8 mouse cellular contexts compared by ENCODE assay signal in genomic region chr4:135850411-135851095, GRCm38 (mm10). TPM values are rescaled to one million over a fixed set of nuclear protein-coding genes. Genes with fewer than 3 reads are reported as not detected.
DNase-seq lines count a peak whose midpoint lies in the region; ATAC-seq lines count a peak whose summit lies in the region.

No protein-coding gene starts in this region.

- no peak for ATAC-seq in kidney, embryonic 15.5 days (replicated peaks; ENCODE audit: low FRiP score)
- peak; percentile 30; the same call in 1 of the 2 replicates for ATAC-seq in embryonic facial prominence, embryonic 14.5 days (ENCODE audit: low read depth)
- ATAC-seq in inflammation-experienced regulatory T-cells, adult 6 months, result peak; percentile 34
- no peak for ATAC-seq in midbrain, embryonic 11.5 days (ENCODE audit: low FRiP score)

- H3K4me3 ChIP-seq in kidney, embryonic 15.5 days (replicated peaks), result no peak overlapping the region
- H3K4me3 ChIP-seq in embryonic facial prominence, embryonic 14.5 days (ENCODE audit: low read depth, low read length), result no peak overlapping the region
- no peak overlapping the region for H3K4me3 ChIP-seq in midbrain, embryonic 11.5 days (ENCODE audit: low read depth, low read length)

- H3K36me3 ChIP-seq in kidney, embryonic 15.5 days, result no peaks in the 10 kb centered on the region
- H3K36me3 ChIP-seq in embryonic facial prominence, embryonic 14.5 days (ENCODE audit: control insufficient read depth, insufficient read depth, low read length), result no peaks in the 10 kb centered on the region
- H3K36me3 ChIP-seq in midbrain, embryonic 11.5 days (ENCODE audit: control insufficient read depth, insufficient read depth, low read length), result no peaks in the 10 kb centered on the region

- peaks cover 18% of the 10 kb centered on the region for H3K4me1 ChIP-seq in kidney, embryonic 15.5 days
- peaks cover 10% of the 10 kb centered on the region for H3K4me1 ChIP-seq in embryonic facial prominence, embryonic 14.5 days (ENCODE audit: control insufficient read depth, insufficient read depth, low read length)
- no peaks in the 10 kb centered on the region; the same call in 1 of the 2 replicates for H3K4me1 ChIP-seq in midbrain, embryonic 11.5 days (ENCODE audit: control insufficient read depth, insufficient read depth, low read length)

- no peaks in the 10 kb centered on the region for H3K9me3 ChIP-seq in kidney, embryonic 15.5 days (replicated peaks)
- no peaks in the 10 kb centered on the region for H3K9me3 ChIP-seq in embryonic facial prominence, embryonic 14.5 days (ENCODE audit: control insufficient read depth, low read length)
- H3K9me3 ChIP-seq in midbrain, embryonic 11.5 days (ENCODE audit: control insufficient read depth, low read length), result no peaks in the 10 kb centered on the region

- no peaks in the 10 kb centered on the region for H3K27me3 ChIP-seq in kidney, embryonic 15.5 days
- no peaks in the 10 kb centered on the region for H3K27me3 ChIP-seq in embryonic facial prominence, embryonic 14.5 days (replicated peaks; ENCODE audit: control insufficient read depth, insufficient read depth, low read length)
- no peaks in the 10 kb centered on the region for H3K27me3 ChIP-seq in midbrain, embryonic 11.5 days (ENCODE audit: control insufficient read depth, insufficient read depth, low read length)

- DNase-seq in kidney, postnatal 25 days, result no peak
- peak; percentile 81 for DNase-seq in embryonic facial prominence, embryonic 14.5 days (ENCODE audit: low spot score)
- DNase-seq in midbrain, embryonic 11.5 days (ENCODE audit: low spot score, missing footprints), result no peak
- peak; percentile 67 for DNase-seq in thymus, postnatal 14 days
- no peak for DNase-seq in urinary bladder, postnatal 10 days (ENCODE audit: low spot score)
- no peak for DNase-seq in adrenal gland, adult 8-10 months

- peak overlapping the region; percentile 27; the same call in 1 of the 2 replicates for H3K27ac ChIP-seq in kidney, embryonic 15.5 days
- H3K27ac ChIP-seq in embryonic facial prominence, embryonic 14.5 days (replicated peaks; ENCODE audit: low read depth, low read length), result peak overlapping the region; percentile 34; the same call in 1 of the 2 replicates
- no peak overlapping the region for H3K27ac ChIP-seq in midbrain, embryonic 11.5 days (ENCODE audit: low read depth, low read length)

- peak overlapping the region; percentile 29 for H3K4me2 ChIP-seq in kidney, embryonic 15.5 days
- H3K4me2 ChIP-seq in embryonic facial prominence, embryonic 14.5 days (ENCODE audit: low read depth, low read length), result peak overlapping the region; percentile 13
- H3K4me2 ChIP-seq in midbrain, embryonic 11.5 days, result no peak overlapping the region

- 29% methylated on average over 13 of the region's 13 CpGs for WGBS in kidney, embryonic 15.5 days
- WGBS in embryonic facial prominence, embryonic 14.5 days, result 26% methylated on average over 13 of the region's 13 CpGs
- 42% methylated on average over 13 of the region's 13 CpGs for WGBS in midbrain, embryonic 11.5 days

- no peak overlapping the region for H3K9ac ChIP-seq in kidney, embryonic 15.5 days
- no peak overlapping the region for H3K9ac ChIP-seq in embryonic facial prominence, embryonic 14.5 days (ENCODE audit: low read depth, low read length)
- peak overlapping the region; percentile 0; the same call in 1 of the 2 replicates for H3K9ac ChIP-seq in midbrain, embryonic 11.5 days (ENCODE audit: low read length)

RNA-seq across cellular contexts. Expression of gene Srsf10, which starts 5.0 kb away (rescaled TPM):
- polyA plus RNA-seq in kidney, embryonic 15.5 days (2015; fragmentation: Nextera tagmentation; extraction: Ambion mirVana), result 268 and 279 TPM in 2 replicates
- 212 and 235 TPM in 2 replicates for polyA plus RNA-seq in embryonic facial prominence, embryonic 14.5 days (2014; fragmentation: Nextera tagmentation; extraction: Ambion mirVana)
- polyA plus RNA-seq in inflammation-experienced regulatory T-cells, adult 6 months (2017; shearing (Covaris generic)), result 100 to 1,000 TPM; 184 to 209 (median 207) TPM
- polyA plus RNA-seq in midbrain, embryonic 11.5 days (2014; fragmentation: Nextera tagmentation; extraction: Ambion mirVana), result 434 and 444 TPM in 2 replicates
- total RNA-seq in adrenal gland, adult 8-10 months (2022), result 100 to 1,000 TPM in 2 of 4 experiments, 10 to 100 TPM in 2; 93.3 to 127 (median 104) TPM

RNA-seq across cellular contexts. Expression of gene Pnrc2, which starts 23.1 kb away (rescaled TPM):
- 194 and 213 TPM in 2 replicates for polyA plus RNA-seq in kidney, embryonic 15.5 days (2015; fragmentation: Nextera tagmentation; extraction: Ambion mirVana)
- polyA plus RNA-seq in embryonic facial prominence, embryonic 14.5 days (2014; fragmentation: Nextera tagmentation; extraction: Ambion mirVana), result 158 and 162 TPM in 2 replicates
- 100 to 1,000 TPM; 177 to 235 (median 211) TPM for polyA plus RNA-seq in inflammation-experienced regulatory T-cells, adult 6 months (2017; shearing (Covaris generic))
- 258 and 259 TPM in 2 replicates for polyA plus RNA-seq in midbrain, embryonic 11.5 days (2014; fragmentation: Nextera tagmentation; extraction: Ambion mirVana)
- total RNA-seq in adrenal gland, adult 8-10 months (2022), result 100 to 1,000 TPM; 106 to 163 (median 148) TPM

RNA-seq across cellular contexts. Expression of gene Cnr2, which starts 44.6 kb away (rescaled TPM):
- polyA plus RNA-seq in kidney, embryonic 15.5 days (2015; fragmentation: Nextera tagmentation; extraction: Ambion mirVana), result 0.64 and 0.95 TPM in 2 replicates
- polyA plus RNA-seq in embryonic facial prominence, embryonic 14.5 days (2014; fragmentation: Nextera tagmentation; extraction: Ambion mirVana), result 0.69 and 1.1 TPM in 2 replicates
- polyA plus RNA-seq in inflammation-experienced regulatory T-cells, adult 6 months (2017; shearing (Covaris generic)), result 1 to 10 TPM; 1.9 to 8.0 (median 7.0) TPM
- polyA plus RNA-seq in midbrain, embryonic 11.5 days (2014; fragmentation: Nextera tagmentation; extraction: Ambion mirVana), result 0.41 and 0.63 TPM in 2 replicates
- total RNA-seq in adrenal gland, adult 8-10 months (2022), result 1 to 10 TPM; 2.2 to 3.6 (median 2.8) TPM

Comparison
In these comparisons a context has a peak if more than half of its experiments do, and no peak if none do; other contexts are left out.
1. ATAC-seq: peak in embryonic facial prominence, embryonic 14.5 days (single experiment) and inflammation-experienced regulatory T-cells, adult 6 months (single experiment); none in kidney, embryonic 15.5 days (single experiment) and midbrain, embryonic 11.5 days (single experiment).
2. DNase-seq: peak in embryonic facial prominence, embryonic 14.5 days (single experiment) and thymus, postnatal 14 days (single experiment); none in kidney, postnatal 25 days (0 of 2), midbrain, embryonic 11.5 days (single experiment), urinary bladder, postnatal 10 days (single experiment) and adrenal gland, adult 8-10 months (single experiment).